8 mouse cellular contexts compared by ENCODE assay signal in the genomic region with DNA sequence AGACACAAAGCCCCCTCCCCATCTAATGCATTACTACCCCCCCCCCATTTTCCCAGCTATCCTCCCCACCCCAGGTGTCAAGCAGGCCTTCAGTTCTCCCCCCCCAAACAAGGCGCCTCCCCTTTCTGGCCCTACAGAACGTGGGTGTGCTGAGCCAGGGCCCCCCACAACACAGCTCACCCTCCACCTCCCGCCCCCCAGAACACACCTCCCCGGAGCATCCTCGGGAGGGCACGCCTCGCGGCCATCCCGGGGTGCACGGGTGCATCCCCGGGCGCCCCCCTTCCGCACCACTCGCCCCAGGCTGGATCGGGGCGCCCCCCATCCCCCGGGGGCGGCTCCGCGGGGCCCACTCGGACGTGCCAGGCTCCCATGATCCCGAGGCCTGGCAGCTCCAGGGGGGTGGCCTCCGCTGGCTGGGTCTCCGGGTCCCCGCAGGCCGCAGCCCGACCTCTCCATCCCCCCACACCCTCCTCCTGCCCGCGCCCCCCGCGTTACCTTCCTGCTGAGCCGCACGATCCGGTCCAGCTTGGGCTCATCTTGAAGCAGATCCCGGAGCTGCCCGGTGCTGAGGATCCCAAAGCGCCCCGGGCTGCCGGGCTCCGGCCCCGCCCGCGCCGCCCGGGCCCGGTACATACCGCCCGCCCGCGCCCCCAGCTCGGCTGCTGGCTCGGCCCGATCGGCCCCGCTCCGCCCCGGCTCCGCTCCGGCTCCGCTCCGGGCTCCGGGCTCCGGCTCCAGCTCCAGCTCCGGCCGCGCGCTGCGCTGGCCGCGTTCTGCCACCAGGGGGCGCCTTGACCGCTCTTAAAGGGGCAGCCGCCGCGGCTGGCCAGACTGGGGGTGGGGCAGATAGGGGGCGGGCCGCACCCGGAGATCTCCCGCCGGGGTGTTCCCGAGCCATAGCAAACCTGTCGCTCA. TPM values are rescaled to one million over a fixed set of nuclear protein-coding genes. Genes with fewer than 3 reads are reported as not detected.
DNase-seq lines count a peak whose midpoint lies in the region; ATAC-seq lines count a peak whose summit lies in the region.

A gene (minus strand): TSS at position 703 of the 918 bp plus-strand sequence.

- H3K27ac ChIP-seq in forebrain, embryonic 10.5 days = peak within 1 kb of the TSS; percentile 96
- peak within 1 kb of the TSS; percentile 26; the same call in 1 of the 2 replicates for H3K27ac ChIP-seq in heart, embryonic 16.5 days (ENCODE audit: low read length)
- no peak within 1 kb of the TSS for H3K27ac ChIP-seq in liver, embryonic 15.5 days (replicated peaks)
- H3K27ac ChIP-seq in neural tube, embryonic 12.5 days = peak within 1 kb of the TSS; percentile 70

- H3K9ac ChIP-seq in heart, embryonic 16.5 days (ENCODE audit: low read length) = peak within 1 kb of the TSS; percentile 88
- H3K9ac ChIP-seq in liver, embryonic 15.5 days = peak within 1 kb of the TSS; percentile 66
- H3K9ac ChIP-seq in neural tube, embryonic 12.5 days = peak within 1 kb of the TSS; percentile 99

- H3K9me3 ChIP-seq in forebrain, embryonic 10.5 days = no peaks in the 10 kb centered on the region
- H3K9me3 ChIP-seq in heart, embryonic 16.5 days (replicated peaks; ENCODE audit: control insufficient read depth, low read length) = no peaks in the 10 kb centered on the region
- H3K9me3 ChIP-seq in liver, embryonic 15.5 days (replicated peaks) = no peaks in the 10 kb centered on the region
- H3K9me3 ChIP-seq in neural tube, embryonic 12.5 days = no peaks in the 10 kb centered on the region

- peak; percentile 89 for ATAC-seq in CD4-positive, CD25-positive, alpha-beta regulatory T cell, adult 4 months
- peak; percentile 90 for ATAC-seq in heart, embryonic 16.5 days (replicated peaks; ENCODE audit: extremely low read depth, insufficient read depth, low FRiP score)
- peak; percentile 78 for ATAC-seq in liver, embryonic 15.5 days (ENCODE audit: insufficient read depth)
- peak; percentile 78 for ATAC-seq in neural tube, embryonic 12.5 days (ENCODE audit: low FRiP score, low read depth)

- H3K4me2 ChIP-seq in heart, embryonic 16.5 days (ENCODE audit: low read depth, low read length) = peak within 1 kb of the TSS; percentile 74
- H3K4me2 ChIP-seq in liver, embryonic 15.5 days = peak within 1 kb of the TSS; percentile 92
- peak within 1 kb of the TSS; percentile 74 for H3K4me2 ChIP-seq in neural tube, embryonic 12.5 days (replicated peaks)

- H3K4me3 ChIP-seq in forebrain, embryonic 10.5 days = peak within 1 kb of the TSS; percentile 98
- peak within 1 kb of the TSS; percentile 72 for H3K4me3 ChIP-seq in heart, embryonic 16.5 days (ENCODE audit: low read length)
- peak within 1 kb of the TSS; percentile 63 for H3K4me3 ChIP-seq in liver, embryonic 15.5 days (replicated peaks)
- H3K4me3 ChIP-seq in neural tube, embryonic 12.5 days = peak within 1 kb of the TSS; percentile 92

- DNase-seq in c-Kit-negative CD71-positive TER-119-positive erythroid progenitor cells, embryonic 14.5 days (ENCODE audit: low read depth, low spot score) = peak; percentile 72
- DNase-seq in forebrain, embryonic 10.5 days (ENCODE audit: extremely low spot score, low spot score) = peak; percentile 94
- DNase-seq in kidney, postnatal 36 days = peak; percentile 91 to 97
- DNase-seq in telencephalon, adult 2 months (ENCODE audit: low read depth, low spot score) = peak; percentile 48

- peaks cover 29% of the 10 kb centered on the region for H3K36me3 ChIP-seq in forebrain, embryonic 10.5 days (replicated peaks)
- H3K36me3 ChIP-seq in heart, embryonic 16.5 days (ENCODE audit: control insufficient read depth, insufficient read depth) = no peaks in the 10 kb centered on the region
- no peaks in the 10 kb centered on the region for H3K36me3 ChIP-seq in liver, embryonic 15.5 days (replicated peaks)
- peaks cover 27% of the 10 kb centered on the region for H3K36me3 ChIP-seq in neural tube, embryonic 12.5 days

- H3K4me1 ChIP-seq in forebrain, embryonic 10.5 days = peaks cover 38% of the 10 kb centered on the region
- no peaks in the 10 kb centered on the region for H3K4me1 ChIP-seq in heart, embryonic 16.5 days (ENCODE audit: control insufficient read depth, insufficient read depth, low read length)
- peaks cover 20% of the 10 kb centered on the region for H3K4me1 ChIP-seq in liver, embryonic 15.5 days (replicated peaks)
- H3K4me1 ChIP-seq in neural tube, embryonic 12.5 days = peaks cover 31% of the 10 kb centered on the region

- under 1% methylated on average over 80 of the region's 83 CpGs for WGBS in forebrain, embryonic 10.5 days
- under 1% methylated on average over 72 of the region's 83 CpGs for WGBS in heart, embryonic 16.5 days
- under 1% methylated on average over 67 of the region's 83 CpGs for WGBS in liver, embryonic 15.5 days (ENCODE audit: insufficient replicate concordance)
- WGBS in neural tube, embryonic 12.5 days = under 1% methylated on average over 80 of the region's 83 CpGs

- H3K27me3 ChIP-seq in forebrain, embryonic 10.5 days (ENCODE audit: poor library complexity, severe bottlenecking) = peaks cover 16% of the 10 kb centered on the region
- peaks cover 8% of the 10 kb centered on the region for H3K27me3 ChIP-seq in heart, embryonic 16.5 days (ENCODE audit: control insufficient read depth, insufficient read depth, low read length)
- peaks cover 30% of the 10 kb centered on the region for H3K27me3 ChIP-seq in liver, embryonic 15.5 days
- no peaks in the 10 kb centered on the region; the same call in 1 of the 2 replicates for H3K27me3 ChIP-seq in neural tube, embryonic 12.5 days (replicated peaks)

RNA-seq across cellular contexts. Expression of the gene that starts here (rescaled TPM):
- not detected for polyA plus RNA-seq in CD4-positive, CD25-positive, alpha-beta regulatory T cell, adult 4 months (2017; shearing (Covaris generic))
- polyA plus RNA-seq in forebrain, embryonic 10.5 days (2016; fragmentation: Nextera tagmentation; extraction: Ambion mirVana) = 6.6 and 7.7 TPM in 2 replicates
- polyA plus RNA-seq in heart, embryonic 16.5 days (2015; fragmentation: Nextera tagmentation; extraction: Ambion mirVana) = 1.8 and 2.4 TPM in 2 replicates
- polyA plus RNA-seq in liver, embryonic 15.5 days (2015; fragmentation: Nextera tagmentation; extraction: Ambion mirVana) = 0.13 and 0.30 TPM in 2 replicates
- polyA plus RNA-seq in neural tube, embryonic 12.5 days (2016; fragmentation: Nextera tagmentation; extraction: Ambion mirVana) = 37.0 and 37.8 TPM in 2 replicates

Comparison
In these comparisons a context has a peak if more than half of its experiments do, and no peak if none do; other contexts are left out.
1. Peak in ATAC-seq in CD4-positive, CD25-positive, alpha-beta regulatory T cell, adult 4 months; RNA of the gene not detected or under 1 TPM.
2. Peak in ATAC-seq, H3K4me3 ChIP-seq, H3K9ac ChIP-seq and H3K4me2 ChIP-seq in liver, embryonic 15.5 days; RNA of the gene not detected or under 1 TPM.